Mouse (Mus musculus): ENCODE measurements around the gene Fam126b. TPM values are rescaled to one million over a fixed set of nuclear protein-coding genes. Genes with fewer than 3 reads are reported as not detected.
"Not testable (repeated sequence)": the region's sequence is repeated elsewhere in the genome, so short reads cannot be mapped to it uniquely, and the experiment has no call there.

Gene Fam126b
- total RNA-seq (2021) = 1 to 10 TPM; 5.9 to 7.8 TPM
- long read RNA-seq, experiment 1, full-length matches to known transcripts = 1 of 1 reads
- long read RNA-seq, experiment 1, partial matches to known transcripts = 0 of 1 reads
- long read RNA-seq, experiment 1, other reads (novel, unspliced or antisense) = 0 of 1 reads
- long read RNA-seq, experiment 2, full-length matches to known transcripts = 1 of 3 reads
- long read RNA-seq, experiment 2, partial matches to known transcripts = 0 of 3 reads
- long read RNA-seq, experiment 2, other reads (novel, unspliced or antisense) = 2 of 3 reads

DNA sequence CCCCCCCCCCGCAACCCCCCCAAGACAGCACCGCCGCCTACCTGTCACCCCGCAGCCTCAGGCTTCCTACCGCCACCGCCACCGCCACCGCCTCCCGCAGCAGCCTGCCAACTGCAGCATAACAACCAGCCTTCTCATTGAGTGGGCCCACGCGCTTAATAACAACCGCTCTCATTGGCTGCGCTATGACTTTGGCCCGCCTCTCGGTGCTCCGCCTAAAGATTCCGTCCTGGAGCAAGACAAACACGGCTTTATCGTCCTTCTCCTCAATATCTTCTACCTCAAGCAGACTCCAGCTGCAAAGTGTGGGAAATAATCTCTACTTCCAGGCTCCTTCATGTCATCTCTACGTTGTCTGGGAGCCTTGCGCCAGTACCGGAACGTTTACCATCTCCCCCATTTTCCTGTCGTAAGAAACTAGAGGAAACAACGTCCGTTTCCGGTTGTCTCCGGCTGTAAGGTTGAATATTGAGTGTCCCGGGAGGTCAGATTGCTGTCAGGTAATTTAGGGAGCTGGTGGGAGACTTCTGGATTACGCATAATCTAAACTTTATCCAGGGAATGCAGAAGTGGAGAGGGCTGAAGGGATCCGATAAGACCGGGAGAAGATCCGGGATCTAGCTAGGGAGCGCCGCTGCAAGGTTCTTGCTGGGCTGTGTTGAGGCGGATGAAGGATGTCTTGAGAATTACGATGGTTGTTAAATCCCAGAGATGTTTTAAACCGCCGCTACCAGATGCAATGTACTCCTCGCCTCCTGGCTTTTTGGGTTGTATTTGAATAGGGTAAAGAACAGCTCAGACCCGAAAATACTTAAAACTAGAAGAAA, at the start of gene Fam126b, which contains the start of gene Ndufb3:
Gene Fam126b (minus strand): TSS at position 153 of the 827 bp plus-strand sequence.
Gene Ndufb3 (plus strand): TSS at position 214 of the 827 bp plus-strand sequence.
- intact Hi-C loops (cut with DNase I; ENCODE audit: low total_unique reads) = no loop called here
- peak; percentile 90 for DNase-seq

DNA sequence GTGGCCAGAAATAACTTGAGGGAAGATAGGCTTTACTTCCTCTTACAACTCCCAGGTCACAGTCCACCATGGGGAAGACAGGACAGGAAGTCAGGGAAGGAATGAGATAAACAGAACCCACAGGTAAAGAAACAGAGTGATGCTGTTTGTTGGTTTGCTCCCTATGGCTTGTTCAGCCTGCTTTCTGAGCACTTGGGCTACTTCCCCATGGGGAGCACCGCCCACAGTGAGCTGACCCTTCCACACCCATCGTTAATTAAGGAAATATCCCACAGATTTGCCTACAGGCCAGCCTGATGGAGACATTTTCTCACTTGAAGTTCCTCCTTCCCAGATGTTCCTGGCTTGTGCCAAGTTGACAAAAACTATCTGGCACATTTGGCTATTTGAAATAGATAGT, 42.7 kb upstream of the Fam126b start:
- DNase-seq; intact Hi-C loops (cut with DNase I; ENCODE audit: low total_unique reads): not testable (repeated sequence)

DNA sequence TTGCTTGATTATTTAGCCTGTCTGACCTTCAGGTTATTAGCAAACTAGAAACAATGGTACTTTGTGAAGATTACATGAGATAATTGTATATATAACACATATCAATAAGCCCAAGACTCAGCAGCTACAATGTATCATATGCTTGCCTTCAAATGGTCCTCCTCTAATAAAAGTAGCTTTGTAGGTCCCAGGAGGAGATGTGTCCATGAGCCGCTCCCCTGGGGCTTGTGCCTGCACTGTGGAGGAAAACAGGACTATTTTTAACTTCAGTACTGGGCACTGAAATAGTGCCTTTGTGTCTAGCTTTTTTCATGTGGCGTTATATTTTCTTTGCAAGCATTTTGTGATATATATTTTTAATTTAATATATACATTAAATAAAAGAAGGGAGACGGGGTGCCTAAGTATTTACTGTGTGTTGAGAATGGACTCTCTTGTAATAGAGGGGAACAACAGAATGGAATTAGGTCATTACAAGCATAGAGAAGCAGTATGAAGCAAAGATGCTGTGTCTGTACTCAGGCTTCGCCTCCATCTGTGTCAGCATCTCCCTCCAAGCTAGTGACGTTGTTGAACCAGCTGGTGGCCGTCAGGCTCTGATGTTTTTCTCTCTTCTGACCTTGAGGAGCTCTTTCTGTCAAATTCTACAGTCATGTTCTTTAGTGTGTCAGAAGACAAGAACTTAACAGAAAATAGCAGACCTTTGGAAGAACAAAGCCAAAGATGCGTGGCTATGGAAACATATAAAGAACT, 36.0 kb upstream of the Fam126b start:
- DNase-seq = no peak
- intact Hi-C loops (cut with DNase I; ENCODE audit: low total_unique reads) = no loop called here

GRCm38 (mm10) chr1:58621251-58621650, 35.1 kb upstream of the Fam126b start:
- intact Hi-C loops (cut with DNase I; ENCODE audit: low total_unique reads) = no loop called here
- no peak for DNase-seq

DNA sequence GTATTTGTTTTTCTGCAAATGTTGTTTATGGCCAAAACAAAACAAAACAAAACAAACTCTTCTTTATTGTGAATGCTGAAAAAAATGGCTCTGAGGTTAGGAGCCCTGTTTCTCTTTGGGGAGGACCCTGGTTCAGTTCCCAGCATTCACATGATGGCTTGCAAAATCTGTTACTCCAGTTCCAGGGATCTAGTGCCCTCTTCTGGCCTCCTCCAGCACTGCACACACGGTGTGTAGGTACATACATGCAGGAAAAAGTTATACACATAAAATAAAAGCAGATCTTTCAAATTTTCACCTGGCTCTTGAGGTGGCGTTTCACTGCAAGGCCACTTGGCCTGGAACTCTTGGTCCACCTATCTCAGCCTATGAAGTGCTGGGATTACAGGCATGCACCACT, 32.6 kb upstream of the Fam126b start:
- intact Hi-C loops (cut with DNase I; ENCODE audit: low total_unique reads) = no loop called here
- no peak for DNase-seq

DNA sequence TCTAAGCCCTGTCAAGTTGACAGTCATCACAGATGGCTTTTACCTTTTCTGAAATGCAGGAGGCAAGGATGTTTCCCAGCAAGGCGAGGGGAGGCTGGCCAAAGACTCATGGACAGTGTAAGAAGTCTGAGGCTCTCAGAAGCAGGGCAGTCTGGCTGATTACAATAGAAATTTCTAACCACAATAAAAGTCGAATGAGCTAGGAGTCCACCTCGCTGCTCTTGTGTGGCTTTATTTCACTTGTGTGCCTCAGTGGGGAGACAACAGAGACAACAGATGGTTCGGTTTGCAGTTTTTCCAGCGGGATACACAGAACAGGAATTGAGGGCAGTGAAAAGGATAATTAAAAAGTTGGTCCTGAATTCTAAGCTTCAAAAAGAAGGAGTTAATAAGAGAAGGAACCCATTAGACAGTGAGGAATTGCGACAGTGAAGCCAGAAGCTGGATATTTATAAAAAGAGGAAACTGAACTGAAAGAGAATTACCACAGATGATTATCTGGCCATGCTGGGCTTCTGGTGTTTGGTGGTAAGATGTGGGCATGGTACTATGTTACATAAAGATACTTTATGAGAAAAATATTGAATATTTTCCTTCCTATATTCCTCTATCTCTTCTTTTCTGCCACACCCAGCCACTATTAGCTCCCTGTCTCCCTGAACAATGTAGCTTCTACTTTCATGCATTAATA, 32.0 kb upstream of the Fam126b start:
- no peak for DNase-seq
- intact Hi-C loops (cut with DNase I; ENCODE audit: low total_unique reads) = no loop called here

DNA sequence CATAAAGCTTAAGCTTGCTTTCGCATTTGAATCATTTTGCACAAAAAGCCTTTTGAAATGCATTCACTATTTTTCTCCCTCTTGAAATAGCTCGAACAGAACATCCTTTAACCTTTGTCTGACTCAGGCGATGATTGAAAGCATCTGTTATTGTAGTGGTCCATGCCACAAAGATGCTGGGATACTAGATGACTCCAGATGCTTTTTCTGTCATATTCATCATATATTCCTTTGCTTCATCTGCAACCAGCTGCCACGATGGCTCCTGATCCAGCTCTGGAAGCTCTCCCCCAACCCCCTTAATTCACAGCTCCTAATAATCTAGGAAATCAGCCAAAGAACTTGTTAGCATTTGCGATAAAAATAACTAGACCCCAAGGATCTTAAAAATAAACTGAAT, 31.0 kb upstream of the Fam126b start:
- DNase-seq = no peak
- intact Hi-C loops (cut with DNase I; ENCODE audit: low total_unique reads) = no loop called here

GRCm38 (mm10) chr1:58616176-58616575, 30.1 kb upstream of the Fam126b start:
- intact Hi-C loops (cut with DNase I; ENCODE audit: low total_unique reads) = no loop called here
- DNase-seq = no peak

DNA sequence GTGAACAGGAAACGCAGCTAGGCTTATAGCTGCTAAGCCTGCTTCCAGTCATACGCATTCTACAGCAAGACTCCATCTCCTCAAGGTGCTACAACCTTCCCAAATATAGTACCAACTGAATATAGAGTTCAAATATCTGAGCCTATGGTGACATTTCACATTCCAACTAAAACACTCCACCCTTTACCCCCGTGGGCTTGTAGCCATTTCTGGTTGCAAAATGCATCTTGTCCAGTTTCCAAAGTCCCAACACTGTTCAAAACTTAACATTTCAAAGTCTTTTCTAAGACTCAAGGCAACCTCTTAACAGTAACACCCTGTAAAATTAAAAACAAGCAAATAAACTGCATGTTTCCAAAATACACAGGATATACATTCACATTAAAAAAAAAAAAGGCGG, 29.0 kb upstream of the Fam126b start:
- DNase-seq = no peak
- intact Hi-C loops (cut with DNase I; ENCODE audit: low total_unique reads) = no loop called here

- intact Hi-C loops (cut with DNase I; ENCODE audit: low total_unique reads) = no loop called here
- DNase-seq = no peak
These were observed 28.3 kb upstream of the Fam126b start for GRCm38 (mm10) chr1:58614424-58614823.

DNA sequence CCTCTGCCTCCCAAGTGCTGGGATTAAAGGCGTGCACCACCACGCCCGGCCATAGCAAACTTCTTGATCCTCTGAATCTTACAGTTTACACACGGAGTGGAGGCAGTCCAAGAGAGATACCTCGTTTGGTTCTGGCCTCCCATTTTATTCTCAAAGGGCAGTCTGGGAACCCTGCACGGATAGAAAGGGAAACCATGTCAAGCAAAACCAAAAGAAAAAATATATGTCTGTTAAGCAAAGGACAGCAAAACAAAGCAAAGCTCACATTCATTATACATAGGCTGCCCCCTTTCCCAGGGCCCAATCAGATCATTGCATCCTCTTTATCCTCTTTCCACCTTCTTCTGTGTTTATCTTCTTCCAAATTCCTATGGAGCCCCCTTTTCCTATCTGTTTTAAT, 27.7 kb upstream of the Fam126b start:
- DNase-seq = no peak
- intact Hi-C loops (cut with DNase I; ENCODE audit: low total_unique reads) = no loop called here

DNA sequence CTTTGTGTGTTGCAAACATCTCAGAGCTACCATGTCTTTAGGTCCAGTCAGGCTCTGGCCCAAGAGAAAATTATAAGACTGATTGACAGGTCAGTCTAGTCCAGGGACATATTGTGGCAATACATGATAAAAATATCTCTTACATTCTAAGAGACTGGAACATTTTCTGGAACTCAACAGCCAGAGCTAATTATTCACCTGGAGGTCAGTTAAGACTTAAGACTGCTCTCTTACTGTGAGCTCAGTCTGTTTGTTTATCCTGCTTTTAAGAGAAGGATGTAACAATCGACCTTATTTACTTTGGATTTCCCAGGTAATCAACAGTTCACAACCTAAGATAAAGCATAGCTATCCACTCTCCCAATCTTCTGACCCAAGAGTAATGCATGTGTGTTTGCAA, 24.5 kb upstream of the Fam126b start:
- no peak for DNase-seq
- intact Hi-C loops (cut with DNase I; ENCODE audit: low total_unique reads) = no loop called here

GRCm38 (mm10) chr1:58610166-58610565, 24.0 kb upstream of the Fam126b start:
- DNase-seq = no peak
- intact Hi-C loops (cut with DNase I; ENCODE audit: low total_unique reads) = no loop called here

DNA sequence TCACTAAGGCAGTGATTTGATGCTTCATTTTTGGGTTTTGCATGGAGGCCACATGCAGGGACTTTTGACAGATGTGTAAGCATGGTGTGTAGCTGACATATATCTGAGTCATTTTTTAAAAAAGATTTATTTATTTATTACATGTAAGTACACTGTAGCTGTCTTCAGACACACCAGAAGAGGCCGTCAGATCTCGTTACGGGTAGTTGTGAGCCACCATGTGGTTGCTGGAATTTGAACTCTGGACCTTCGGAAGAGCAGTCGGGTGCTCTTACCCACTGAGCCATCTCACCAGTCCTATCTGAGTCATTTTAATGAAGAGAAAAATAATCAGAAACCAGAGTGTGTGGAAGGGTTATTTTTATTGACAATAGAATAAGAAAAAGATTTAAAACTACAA, 23.5 kb upstream of the Fam126b start:
- intact Hi-C loops (cut with DNase I; ENCODE audit: low total_unique reads); DNase-seq: not testable (repeated sequence)

DNA sequence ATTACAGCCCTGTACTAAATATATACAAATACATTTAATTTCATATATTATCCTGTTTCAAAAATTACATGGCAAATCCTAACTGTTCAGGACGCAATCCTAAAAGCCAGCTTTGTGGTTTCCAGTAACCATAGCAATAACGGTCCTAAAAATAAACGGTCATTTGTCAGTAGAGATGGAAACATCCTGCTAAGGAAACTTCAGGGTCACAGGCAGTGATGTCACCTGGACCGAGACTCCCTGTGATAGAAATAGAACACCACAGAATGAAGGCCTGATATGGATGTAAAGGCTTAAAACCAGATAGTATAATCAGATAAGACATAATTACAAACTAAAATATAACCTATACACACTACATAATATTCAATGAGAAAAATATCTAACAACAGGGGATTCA, 17.6 kb upstream of the Fam126b start:
- intact Hi-C loops (cut with DNase I; ENCODE audit: low total_unique reads) = no loop called here
- no peak for DNase-seq

DNA sequence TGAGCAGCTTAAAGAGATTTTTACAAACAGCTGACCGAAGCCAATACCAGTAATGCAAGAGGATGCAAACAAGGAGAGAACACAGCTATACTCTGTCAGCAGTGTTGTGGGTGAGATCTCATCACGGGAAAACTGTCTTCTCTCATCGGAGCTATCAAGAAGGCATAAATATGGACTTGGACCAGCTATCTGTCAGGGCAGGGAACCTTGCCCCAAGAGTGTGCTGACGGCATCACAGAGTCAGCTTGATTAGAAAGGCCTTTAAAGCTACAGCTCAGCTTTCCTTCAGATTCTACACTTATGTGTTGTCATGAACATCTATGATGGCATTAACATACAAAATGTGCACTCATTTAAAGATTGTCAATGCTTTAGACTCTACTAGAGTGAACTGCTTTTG, 16.6 kb upstream of the Fam126b start:
- intact Hi-C loops (cut with DNase I; ENCODE audit: low total_unique reads) = no loop called here
- no peak for DNase-seq

DNA sequence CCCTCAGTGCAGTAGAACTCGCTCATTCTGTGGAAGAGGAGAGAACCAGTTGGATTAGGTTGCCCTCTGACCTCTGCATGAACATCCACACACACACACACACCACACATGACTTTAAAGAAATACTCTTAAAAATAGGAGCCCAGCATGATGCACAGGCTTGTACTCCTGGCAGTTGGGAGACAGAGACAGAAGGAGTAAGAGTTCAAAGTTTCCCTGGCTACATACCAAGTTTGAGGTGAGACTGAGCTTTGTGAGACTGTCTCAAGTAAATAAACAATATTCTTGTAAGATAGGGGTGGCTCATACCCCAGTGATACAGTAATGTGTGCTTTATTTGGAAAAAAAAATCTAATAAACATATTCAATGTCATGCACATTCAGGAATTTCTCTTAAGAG, 1.4 kb upstream of the Fam126b start:
- intact Hi-C loops (cut with DNase I; ENCODE audit: low total_unique reads) = no loop called here

GRCm38 (mm10) chr1:58585373-58586170, 551 bp downstream of the Fam126b start:
- intact Hi-C loops (cut with DNase I; ENCODE audit: low total_unique reads) = no loop called here
- no peak for DNase-seq

More for the DNA sequence above, 1.4 kb upstream of the Fam126b start:
- DNase-seq = no peak

- no peak for DNase-seq
- intact Hi-C loops (cut with DNase I; ENCODE audit: low total_unique reads) = no loop called here
These were observed 1.9 kb downstream of the Fam126b start for GRCm38 (mm10) chr1:58584271-58584670.
